Mouse (Mus musculus) forebrain, embryonic 15.5 days (tissue): Measurements from ENCODE around the gene Ppp1r26. TPM values are rescaled to one million over a fixed set of nuclear protein-coding genes. Genes with fewer than 3 reads are reported as not detected.
"Not testable (repeated sequence)": the region's sequence is repeated elsewhere in the genome, so short reads cannot be mapped to it uniquely, and the experiment has no call there.

ENCODE experiments used
- ATAC-seq: fragments of 200-750 bp; cut with Nextera tagmentation; replicated peaks from 2 replicates; pipeline ENCODE4 v1.8.0; 2017; ENCODE audit warnings: mild to moderate bottlenecking, moderate TSS enrichment, moderate library complexity
- H3K27ac ChIP-seq: fragments of 300-500 bp; sonication (generic); replicated peaks from 2 replicates; pipeline ENCODE4 v1.5.1; 2015; ENCODE audit warnings: mild to moderate bottlenecking, inconsistent platforms
- H3K27me3 ChIP-seq: fragments of 300-500 bp; sonication (generic); 2 replicates; pipeline ENCODE4 v1.6.1; 2015; ENCODE audit warnings: inconsistent platforms
- H3K36me3 ChIP-seq: fragments of 300-500 bp; sonication (generic); 2 replicates; pipeline ENCODE4 v1.6.1; 2015; ENCODE audit warnings: mild to moderate bottlenecking, inconsistent platforms
- H3K4me1 ChIP-seq: fragments of 300-500 bp; sonication (generic); 2 replicates; pipeline ENCODE4 v1.6.1; 2015; ENCODE audit warnings: inconsistent platforms
- H3K4me2 ChIP-seq: fragments of 300-500 bp; sonication (generic); replicated peaks from 2 replicates; pipeline ENCODE4 v1.6.1; 2015; ENCODE audit warnings: mild to moderate bottlenecking, inconsistent platforms
- H3K4me3 ChIP-seq: fragments of 300-500 bp; sonication (generic); 2 replicates; pipeline ENCODE4 v1.5.1; 2015; ENCODE audit warnings: mild to moderate bottlenecking, inconsistent platforms
- H3K9ac ChIP-seq: fragments of 300-500 bp; sonication (generic); replicated peaks from 2 replicates; pipeline ENCODE4 v1.6.1; 2015; ENCODE audit warnings: mild to moderate bottlenecking, inconsistent platforms
- H3K9me3 ChIP-seq: fragments of 300-500 bp; sonication (generic); 2 replicates; pipeline ENCODE4 v1.6.1; 2016; ENCODE audit warnings: inconsistent platforms
- WGBS: fragments of 180-500 bp; shearing (Covaris S2); methylation state at CpG from one replicate; pipeline ENCODE4 v1.1.7; 2015; ENCODE audit warnings: mixed read lengths; 5-methylcytosine and 5-hydroxymethylcytosine counted together
- polyA plus RNA-seq: library from polyadenylated mRNA; unstranded; fragments of >200 nt; fragmentation: Nextera tagmentation; extraction: Ambion mirVana; gene quantifications from 2 replicates; pipeline ENCODE4 v1.2.1, GENCODE M21; 2015

The Ppp1r26 gene
- polyA plus RNA-seq, 1 experiment from 2014 or later, result 9.3 TPM

DNA sequence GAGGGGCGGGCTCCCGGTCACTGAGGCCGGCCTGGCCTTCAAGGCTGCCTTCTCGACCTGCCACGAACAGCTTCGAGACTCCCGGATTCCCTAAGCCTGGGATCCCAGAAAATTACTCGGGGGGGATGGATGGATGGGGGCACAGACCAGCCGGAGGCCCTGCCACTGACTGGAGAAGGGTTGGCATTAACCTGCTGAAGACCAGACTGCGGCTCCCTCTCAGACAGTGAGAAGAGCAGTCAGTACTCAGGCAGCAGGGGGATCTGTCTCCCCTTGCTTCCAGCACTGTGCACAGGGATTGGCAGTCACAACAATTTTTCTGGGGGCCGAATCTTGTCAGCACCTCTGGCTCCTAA is 693 bp downstream of the Ppp1r26 start:
- Histone ChIP-seq H3K4me1 (peaks cover 17% of the 10 kb centered on the region), H3K27me3 (no peaks in the 10 kb centered on the region), H3K27ac (peak overlapping the region; percentile 74), H3K4me3 (peak overlapping the region; percentile 80), H3K4me2 (peak overlapping the region; percentile 97), H3K36me3 (peaks cover 7% of the 10 kb centered on the region; the same call in 1 of the 2 replicates), H3K9ac (peak overlapping the region; percentile 69), H3K9me3 (no peaks in the 10 kb centered on the region)
- 5% methylated on average over 11 of the region's 11 CpGs for WGBS
- peak; percentile 72 for ATAC-seq

- Histone ChIP-seq H3K27me3 (no peaks in the 10 kb centered on the region), H3K9ac (no peak overlapping the region), H3K9me3 (no peaks in the 10 kb centered on the region), H3K4me3 (no peak overlapping the region), H3K36me3 (peaks cover 9% of the 10 kb centered on the region; the same call in 1 of the 2 replicates), H3K27ac (no peak overlapping the region), H3K4me1 (peaks cover 8% of the 10 kb centered on the region), H3K4me2 (no peak overlapping the region)
- ATAC-seq, result no peak
- WGBS, result 91% methylated on average over 11 of the region's 11 CpGs
Measured at GRCm38 (mm10) chr2:28451663-28452062, 5.1 kb downstream of the Ppp1r26 start.

DNA sequence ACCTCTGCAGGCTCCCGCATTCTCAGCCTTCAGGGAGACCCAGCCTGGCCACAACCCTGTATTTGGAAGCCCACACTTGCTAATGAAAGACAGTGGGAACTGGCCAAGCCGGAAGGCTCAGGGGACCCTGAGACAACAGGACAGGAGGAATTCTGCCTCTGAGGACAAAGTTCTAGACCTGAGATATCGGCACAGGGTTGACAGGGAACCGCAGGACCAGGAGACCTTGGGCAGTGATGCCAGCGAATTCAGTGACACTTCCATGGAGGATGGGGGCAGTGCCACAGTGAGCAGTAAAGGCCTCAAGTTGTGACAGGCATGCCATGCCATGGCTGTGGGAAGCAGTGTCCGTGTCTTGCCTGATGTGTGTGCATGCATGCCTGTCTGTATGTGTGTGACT is 6.9 kb downstream of the Ppp1r26 start:
- no peak overlapping the region for H3K27ac ChIP-seq
- no peak overlapping the region for H3K9ac ChIP-seq
- ATAC-seq, result no peak
- no peaks in the 10 kb centered on the region for H3K9me3 ChIP-seq
- no peaks in the 10 kb centered on the region for H3K4me1 ChIP-seq
- peaks cover 9% of the 10 kb centered on the region; the same call in 1 of the 2 replicates for H3K36me3 ChIP-seq
- H3K4me2 ChIP-seq, result no peak overlapping the region
- WGBS, result 95% methylated on average over 6 of the region's 6 CpGs
- no peaks in the 10 kb centered on the region for H3K27me3 ChIP-seq
- H3K4me3 ChIP-seq, result no peak overlapping the region

DNA sequence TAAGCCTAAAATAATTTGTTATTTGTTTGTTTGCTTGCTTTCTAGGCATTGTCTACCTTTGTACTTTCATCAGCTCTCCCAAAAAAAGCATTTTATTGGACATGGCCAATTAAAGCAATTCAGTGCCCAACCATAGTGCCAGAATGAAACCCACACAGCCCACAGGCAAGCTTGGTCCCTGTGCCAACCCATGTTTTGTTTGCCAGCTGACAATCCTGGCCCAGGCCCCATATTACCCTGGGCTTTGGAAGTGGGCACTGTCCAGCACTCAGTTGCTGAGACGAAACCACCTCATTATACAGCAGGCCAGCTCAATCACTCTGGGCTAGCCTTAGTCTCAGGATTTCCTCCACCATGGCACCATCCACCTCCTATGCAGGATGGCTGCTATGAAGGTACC is 10.0 kb downstream of the Ppp1r26 start:
- peaks cover 3% of the 10 kb centered on the region; the same call in 1 of the 2 replicates for H3K36me3 ChIP-seq
- no peak overlapping the region for H3K4me2 ChIP-seq
- WGBS, result 50% methylated on average over 1 of the region's 1 CpGs
- no peaks in the 10 kb centered on the region for H3K9me3 ChIP-seq
- H3K27ac ChIP-seq, result no peak overlapping the region
- H3K4me1 ChIP-seq, result no peaks in the 10 kb centered on the region
- no peak for ATAC-seq
- no peaks in the 10 kb centered on the region for H3K27me3 ChIP-seq
- H3K4me3 ChIP-seq, result no peak overlapping the region
- H3K9ac ChIP-seq, result no peak overlapping the region

- Histone ChIP-seq H3K9ac (no peak overlapping the region), H3K4me3 (no peak overlapping the region), H3K27ac (no peak overlapping the region), H3K27me3 (no peaks in the 10 kb centered on the region), H3K4me2 (no peak overlapping the region), H3K36me3 (no peaks in the 10 kb centered on the region), H3K4me1 (peaks cover 15% of the 10 kb centered on the region), H3K9me3 (no peaks in the 10 kb centered on the region)
- no peak for ATAC-seq
- WGBS, result 35% methylated on average over 3 of the region's 3 CpGs
Measured at GRCm38 (mm10) chr2:28463919-28464318, 17.3 kb downstream of the Ppp1r26 start.

DNA sequence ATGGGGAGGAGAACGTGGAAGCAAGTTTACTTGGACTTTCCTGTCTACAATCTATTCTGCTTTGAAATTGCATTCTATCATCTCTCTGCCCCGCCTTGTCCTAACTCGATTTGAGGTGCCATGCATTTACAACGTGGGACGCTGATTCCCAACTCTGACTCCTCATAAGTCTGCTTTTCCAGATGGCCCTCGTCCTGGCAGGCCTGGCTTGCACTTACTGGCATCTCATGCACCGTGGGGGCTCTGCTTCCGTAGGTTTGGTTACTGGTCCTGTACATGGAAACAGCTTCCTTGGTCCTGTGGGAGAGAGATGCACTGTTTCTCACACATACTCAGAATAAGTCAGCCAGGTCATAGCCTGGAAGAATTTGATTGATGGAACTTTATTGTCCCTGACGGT is 18.3 kb downstream of the Ppp1r26 start:
- H3K27ac ChIP-seq, result no peak overlapping the region
- H3K36me3 ChIP-seq, result peaks cover 7% of the 10 kb centered on the region
- H3K4me3 ChIP-seq, result no peak overlapping the region
- H3K9ac ChIP-seq, result no peak overlapping the region
- no peak for ATAC-seq
- no peaks in the 10 kb centered on the region for H3K9me3 ChIP-seq
- 81% methylated on average over 9 of the region's 9 CpGs for WGBS
- peaks cover 18% of the 10 kb centered on the region for H3K4me1 ChIP-seq
- no peak overlapping the region for H3K4me2 ChIP-seq
- H3K27me3 ChIP-seq, result no peaks in the 10 kb centered on the region

DNA sequence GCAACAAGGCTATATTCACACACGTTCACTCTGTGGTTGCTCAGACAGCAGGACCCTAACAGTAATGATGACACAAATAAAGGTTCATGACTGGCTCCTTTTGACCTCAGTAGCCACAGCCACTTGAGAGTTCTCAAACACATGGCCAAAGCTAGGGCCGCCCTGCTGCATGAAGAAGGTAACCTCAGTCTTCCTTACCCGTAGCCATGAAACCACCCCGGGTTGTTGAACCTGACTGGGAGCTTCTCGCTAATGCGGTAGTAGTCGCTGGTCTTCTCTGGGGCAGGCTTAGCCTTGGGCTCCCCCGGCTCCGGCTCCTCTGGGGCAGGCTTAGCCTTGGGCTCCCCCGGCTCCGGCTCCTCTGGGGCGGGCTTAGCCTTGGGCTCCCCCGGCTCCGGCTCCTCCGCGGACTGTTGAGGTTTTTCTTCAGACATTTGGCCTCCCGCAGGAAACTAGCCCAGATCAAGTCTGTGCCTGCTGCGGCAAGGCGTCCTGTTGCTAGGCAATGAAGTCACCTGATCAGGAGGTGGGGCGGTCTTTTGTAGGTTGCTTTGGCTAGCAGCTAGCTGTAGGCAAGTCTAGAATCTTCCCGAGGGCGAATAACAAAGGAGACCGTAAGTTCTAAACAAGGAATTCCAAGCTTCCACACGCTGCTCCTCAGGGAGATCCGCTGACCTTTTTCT is 19.4 kb downstream of the Ppp1r26 start, which contains the start of gene 1700007K13Rik:
Gene 1700007K13Rik (minus strand): TSS at position 497 of the 683 bp plus-strand sequence.
- ATAC-seq, result peak; percentile 61
- peaks cover 18% of the 10 kb centered on the region for H3K36me3 ChIP-seq
- peaks cover 18% of the 10 kb centered on the region for H3K4me1 ChIP-seq
- peak within 1 kb of the TSS; percentile 49 for H3K4me2 ChIP-seq
- H3K9ac ChIP-seq, result no peak within 1 kb of the TSS; the same call in 1 of the 2 replicates
- H3K27me3 ChIP-seq, result no peaks in the 10 kb centered on the region
- H3K4me3 ChIP-seq, result peak within 1 kb of the TSS; percentile 28
- H3K27ac ChIP-seq, result no peak within 1 kb of the TSS
- WGBS, result 3% methylated on average over 25 of the region's 25 CpGs
- no peaks in the 10 kb centered on the region for H3K9me3 ChIP-seq

DNA sequence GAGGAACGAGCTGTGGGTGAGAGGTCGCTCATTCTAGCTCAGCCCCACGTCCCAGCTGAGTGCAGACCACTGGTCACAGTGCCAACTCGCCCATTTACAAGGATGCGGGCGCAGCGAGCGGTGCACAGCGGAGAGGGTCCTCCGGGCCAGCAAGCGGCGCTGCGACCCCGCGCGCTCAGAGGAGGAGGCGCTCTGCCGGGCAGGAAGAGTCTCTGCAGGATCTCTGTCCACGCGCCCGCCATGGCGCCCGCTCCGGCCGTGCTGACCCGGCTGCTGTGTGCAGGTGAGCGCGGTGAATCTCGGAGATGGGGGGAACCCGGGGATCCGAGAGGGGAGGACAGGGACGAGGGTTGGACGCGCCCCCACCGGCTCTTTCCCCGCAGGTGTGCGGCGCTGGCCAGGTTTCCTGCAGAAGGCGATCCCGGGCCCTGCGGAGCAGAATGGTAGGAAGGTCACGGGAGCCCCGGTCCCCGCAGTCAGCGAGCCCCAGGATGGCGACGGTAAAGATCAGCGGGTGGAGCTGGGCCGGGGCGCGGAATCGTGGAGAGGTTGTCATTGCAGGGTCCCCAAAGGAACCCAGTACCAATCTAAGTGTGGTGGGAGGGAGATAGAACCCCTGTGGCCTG is 21.4 kb downstream of the Ppp1r26 start, which contains the start of gene Mrps2:
Gene Mrps2 (plus strand): TSS at position 207 of the 626 bp plus-strand sequence.
- H3K27me3 ChIP-seq, result no peaks in the 10 kb centered on the region
- H3K9ac ChIP-seq, result peak within 1 kb of the TSS; percentile 98
- WGBS, result under 1% methylated on average over 52 of the region's 52 CpGs
- peak within 1 kb of the TSS; percentile 65 for H3K4me2 ChIP-seq
- 0 out of 2 replicates have a peak, but pooled peaks cover 2% of the 10 kb centered on the region for H3K9me3 ChIP-seq
- ATAC-seq, result peak; percentile 93
- peak within 1 kb of the TSS; percentile 98 for H3K4me3 ChIP-seq
- H3K27ac ChIP-seq, result peak within 1 kb of the TSS; percentile 23; the same call in 1 of the 2 replicates
- peaks cover 18% of the 10 kb centered on the region for H3K4me1 ChIP-seq
- H3K36me3 ChIP-seq, result peaks cover 37% of the 10 kb centered on the region

- Histone ChIP-seq H3K36me3 (peaks cover 41% of the 10 kb centered on the region), H3K27me3 (no peaks in the 10 kb centered on the region), H3K9ac (peak overlapping the region; percentile 98), H3K4me1 (peaks cover 18% of the 10 kb centered on the region), H3K27ac (no peak overlapping the region), H3K4me3 (peak overlapping the region; percentile 98), H3K9me3 (0 out of 2 replicates have a peak, but pooled peaks cover 3% of the 10 kb centered on the region), H3K4me2 (peak overlapping the region; percentile 65)
- 56% methylated on average over 18 of the region's 18 CpGs for WGBS
- no peak for ATAC-seq
Measured at GRCm38 (mm10) chr2:28468486-28469225, 22.1 kb downstream of the Ppp1r26 start.

DNA sequence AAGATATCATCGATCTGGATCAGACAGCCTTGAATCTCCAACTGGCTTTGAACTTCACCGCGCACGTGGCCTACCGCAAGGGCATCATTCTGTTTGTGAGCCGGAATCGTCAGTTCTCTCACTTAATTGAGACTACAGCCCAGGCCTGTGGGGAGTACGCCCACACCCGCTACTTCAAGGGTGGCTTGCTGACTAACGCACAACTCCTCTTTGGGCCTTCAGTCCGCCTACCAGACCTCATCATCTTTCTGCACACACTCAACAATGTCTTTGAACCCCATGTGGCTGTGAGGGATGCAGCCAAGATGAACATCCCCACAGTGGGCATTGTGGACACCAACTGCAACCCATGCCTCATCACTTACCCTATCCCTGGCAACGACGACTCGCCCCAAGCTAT is 22.9 kb downstream of the Ppp1r26 start:
- peaks cover 41% of the 10 kb centered on the region for H3K36me3 ChIP-seq

GRCm38 (mm10) chr2:28470591-28470990 is 24.0 kb downstream of the Ppp1r26 start:
- Histone ChIP-seq H3K9ac (no peak overlapping the region), H3K4me1 (peaks cover 18% of the 10 kb centered on the region), H3K4me3 (no peak overlapping the region), H3K9me3 (0 out of 2 replicates have a peak, but pooled peaks cover 3% of the 10 kb centered on the region), H3K27me3 (no peaks in the 10 kb centered on the region), H3K4me2 (no peak overlapping the region), H3K36me3 (peaks cover 41% of the 10 kb centered on the region), H3K27ac (no peak overlapping the region)
- WGBS, result 97% methylated on average over 2 of the region's 2 CpGs
- ATAC-seq, result no peak

More for the DNA sequence above, 22.9 kb downstream of the Ppp1r26 start:
- H3K9me3 ChIP-seq, result 0 out of 2 replicates have a peak, but pooled peaks cover 3% of the 10 kb centered on the region
- H3K9ac ChIP-seq, result no peak overlapping the region
- WGBS, result 98% methylated on average over 14 of the region's 14 CpGs
- peaks cover 18% of the 10 kb centered on the region for H3K4me1 ChIP-seq
- H3K27ac ChIP-seq, result no peak overlapping the region
- no peak overlapping the region for H3K4me2 ChIP-seq
- no peak for ATAC-seq
- no peaks in the 10 kb centered on the region for H3K27me3 ChIP-seq
- no peak overlapping the region for H3K4me3 ChIP-seq

DNA sequence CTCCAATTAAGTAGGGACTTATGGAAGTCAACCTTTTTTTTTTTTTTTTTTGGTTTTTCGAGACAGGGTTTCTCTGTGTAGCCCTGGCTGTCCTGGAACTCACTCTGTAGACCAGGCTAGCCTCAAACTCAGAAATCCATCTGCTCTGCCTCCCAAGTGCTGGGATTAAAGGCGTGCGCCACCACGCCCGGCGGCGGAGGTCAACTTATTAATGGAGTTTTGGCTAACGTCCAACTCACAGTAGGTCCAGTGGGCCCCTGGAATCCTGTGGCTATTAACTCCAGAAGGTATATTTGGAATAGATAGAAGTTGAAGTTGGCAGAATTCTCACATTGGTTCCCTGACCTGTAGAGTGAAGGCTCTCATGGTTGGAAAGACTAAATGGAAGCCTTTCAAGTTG is 25.4 kb downstream of the Ppp1r26 start:
- not testable (repeated sequence) for H3K9ac ChIP-seq, H3K27ac ChIP-seq, H3K27me3 ChIP-seq, H3K9me3 ChIP-seq, ATAC-seq, H3K4me1 ChIP-seq, H3K4me2 ChIP-seq, H3K4me3 ChIP-seq
- peaks cover 41% of the 10 kb centered on the region for H3K36me3 ChIP-seq
- 95% methylated on average over 8 of the region's 8 CpGs for WGBS
